Mouse (Mus musculus) spleen, postnatal 14 days (tissue): ENCODE measurements around the gene 4833423E24Rik.

ENCODE experiments used
- DNase-seq, 2 experiments: peaks; one replicate each; pipeline ENCODE4 v3.0.0; 2021 to 2022; ENCODE audit warnings: low spot score in 2 of 2

4833423E24Rik gene

DNA sequence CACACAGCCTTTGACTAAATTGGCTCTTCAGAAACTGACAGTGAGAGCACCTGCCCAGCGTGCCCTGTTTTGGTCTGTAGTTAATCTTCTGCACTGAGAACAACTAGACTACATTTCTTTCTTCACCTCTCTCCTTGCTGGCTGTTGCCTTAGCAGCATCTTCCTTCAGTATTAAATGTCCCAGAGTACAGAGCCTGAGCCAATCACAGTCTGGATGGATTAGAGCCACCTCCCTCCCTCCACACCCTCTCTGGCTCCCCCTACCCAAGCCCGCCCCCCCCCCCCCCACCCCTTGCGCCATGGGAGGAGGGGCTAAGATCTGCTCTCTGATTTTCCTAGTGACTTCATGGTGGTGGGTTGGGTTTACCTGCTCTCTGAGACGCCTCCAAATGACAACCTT, at the start of gene 4833423E24Rik:
4833423E24Rik (minus strand) TSS at position 146 of the 400 bp plus-strand sequence.
- DNase-seq, result no peak

- no peak for DNase-seq
Measured at GRCm38 (mm10) chr2:85561187-85561586, 42.4 kb upstream of the 4833423E24Rik start.

DNA sequence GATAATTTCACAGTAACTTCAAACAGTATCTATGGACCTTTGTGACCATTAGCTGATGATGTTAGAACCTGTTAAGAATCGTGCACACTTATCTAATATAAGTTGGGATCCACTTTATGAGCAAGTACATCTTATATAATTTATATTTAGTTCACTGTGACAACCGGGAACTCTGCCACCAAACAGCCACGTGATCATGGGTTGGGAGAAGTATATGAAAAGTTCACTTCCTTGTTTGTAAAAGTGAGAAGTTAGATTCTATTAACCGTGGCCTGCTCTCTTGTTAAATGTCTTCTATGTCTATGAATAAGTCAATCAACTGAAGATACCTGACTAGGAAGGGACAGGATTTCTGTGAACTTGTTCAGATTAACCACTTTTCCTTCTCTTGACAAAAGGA, 41.4 kb upstream of the 4833423E24Rik start:
- DNase-seq, result no peak

DNA sequence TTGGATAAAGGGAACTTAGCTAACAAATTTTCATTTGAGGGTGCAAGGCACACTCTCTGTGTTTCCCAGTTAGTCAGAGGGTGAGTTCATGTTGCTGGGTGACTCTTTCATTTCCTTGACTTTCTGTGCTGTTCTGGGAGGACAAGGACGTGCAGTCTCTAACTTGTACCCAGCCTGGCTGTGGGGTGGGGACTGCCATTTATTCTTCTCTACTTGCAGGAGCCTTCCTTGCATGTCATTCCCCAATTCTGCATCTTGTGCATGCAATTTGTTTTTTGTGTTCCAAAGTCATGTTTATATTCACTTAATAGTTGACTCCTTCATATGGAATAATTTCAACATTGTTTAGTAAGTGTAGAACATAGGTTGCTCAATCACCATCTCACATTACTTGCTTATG, 36.0 kb upstream of the 4833423E24Rik start:
- DNase-seq, result no peak

DNA sequence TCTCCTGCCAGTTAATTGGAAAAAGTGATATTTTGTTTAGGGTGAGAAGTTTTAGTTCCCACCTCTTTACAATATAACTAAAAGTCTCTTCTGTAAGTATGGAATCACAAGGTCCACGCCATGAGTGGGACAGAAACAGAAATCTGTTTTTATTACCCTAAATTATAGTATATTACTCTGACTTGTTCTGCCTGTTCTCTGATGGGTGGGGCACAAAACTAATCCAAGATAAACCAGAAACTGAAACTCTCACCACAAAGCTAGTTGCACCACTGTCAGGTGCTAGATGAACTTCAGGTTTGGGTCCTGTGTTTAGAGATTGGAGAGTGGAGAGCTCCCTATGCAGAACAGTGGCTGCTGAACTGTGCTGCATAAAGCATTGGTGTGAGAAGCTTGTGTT, 15.1 kb upstream of the 4833423E24Rik start:
- DNase-seq, result no peak

DNA sequence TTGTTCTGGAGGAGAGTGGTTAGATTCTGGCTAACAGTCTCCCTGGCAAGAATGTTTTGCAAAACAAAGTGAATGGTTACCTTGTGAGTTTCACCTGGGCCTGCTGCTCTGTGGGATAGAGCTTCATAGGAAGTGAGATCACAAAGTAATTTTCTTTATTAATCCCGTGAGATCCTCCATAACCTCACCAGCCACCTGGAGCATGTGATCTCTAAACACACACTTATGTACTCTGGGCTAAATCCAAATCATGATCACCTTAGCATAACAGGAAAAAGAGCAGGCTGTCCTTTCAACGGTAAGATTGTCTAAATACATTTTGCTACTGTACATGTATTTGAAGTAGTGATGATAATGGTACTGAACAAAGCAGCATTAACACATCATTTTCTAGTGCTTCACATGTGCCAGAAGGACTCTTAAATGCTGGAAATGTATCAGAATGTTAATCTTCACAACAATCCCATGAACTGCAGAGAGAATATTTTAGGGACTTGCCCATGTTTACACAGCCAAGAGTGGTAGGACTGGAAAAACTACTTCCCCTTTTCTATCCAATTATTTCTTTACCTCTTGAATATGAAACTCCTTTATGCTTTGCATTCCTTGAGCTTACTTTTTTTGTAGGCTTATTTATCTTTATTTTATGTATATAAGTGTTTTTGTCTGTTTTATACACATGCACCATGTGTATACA, 13.4 kb upstream of the 4833423E24Rik start:
- no peak for DNase-seq

GRCm38 (mm10) chr2:85522859-85523489, 4.2 kb upstream of the 4833423E24Rik start:
- no peak for DNase-seq

DNA sequence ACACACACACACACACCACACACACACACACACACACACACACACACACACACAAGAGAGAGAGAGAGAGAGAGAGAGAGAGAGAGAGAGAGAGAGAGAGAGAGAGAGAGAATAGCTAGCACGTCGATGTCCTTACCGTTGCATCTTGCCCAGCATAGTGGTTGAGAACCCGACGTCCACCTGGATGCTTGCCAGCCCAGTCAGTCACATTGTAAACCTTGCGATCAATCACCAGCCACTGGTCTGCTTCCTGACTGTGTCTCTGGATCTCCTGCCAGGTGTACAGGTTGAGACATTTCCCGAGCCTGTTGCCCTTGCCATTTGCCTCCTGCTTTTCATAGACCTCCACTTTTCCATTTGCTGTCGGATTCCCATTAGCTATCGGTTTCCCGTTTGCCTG, 532 bp downstream of the 4833423E24Rik start:
- no peak for DNase-seq

DNA sequence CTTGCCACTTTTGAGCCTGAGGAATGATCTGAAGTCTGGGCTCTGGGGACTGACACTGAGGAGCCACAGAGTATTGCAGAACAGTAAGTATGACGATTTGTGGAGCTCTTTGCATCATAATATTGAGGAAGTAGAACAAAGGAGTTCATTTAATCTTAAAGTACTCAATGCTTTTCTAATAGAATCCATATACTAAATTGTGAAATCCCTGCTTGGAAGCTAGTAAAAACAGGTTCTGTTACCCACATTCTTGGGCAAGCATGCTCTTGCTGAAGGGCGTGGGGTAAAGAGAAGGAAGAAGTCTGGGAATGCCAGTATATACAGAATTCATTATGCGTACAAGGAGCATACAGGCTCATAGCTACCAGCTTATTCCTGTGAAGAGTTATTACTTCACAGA, 8.4 kb downstream of the 4833423E24Rik start:
- no peak for DNase-seq

DNA sequence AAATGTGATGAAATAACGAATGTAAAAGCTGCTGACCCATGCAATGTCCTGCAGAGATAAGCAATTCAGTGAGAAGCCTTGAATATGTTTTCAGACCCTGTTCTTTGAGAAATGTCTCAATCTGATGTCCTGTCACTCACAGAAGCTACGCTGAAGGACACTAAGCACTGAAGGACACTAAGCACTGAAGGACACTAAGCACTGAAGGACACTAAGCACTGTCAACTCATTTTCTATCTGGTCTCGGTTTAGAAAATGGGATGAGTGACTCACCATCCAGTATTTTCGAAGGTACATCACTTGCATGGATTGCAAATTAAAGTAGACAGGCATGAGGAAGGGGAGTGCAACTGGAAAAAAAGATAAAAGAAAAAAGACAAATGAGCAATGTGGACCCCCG, 28.4 kb downstream of the 4833423E24Rik start:
- no peak for DNase-seq

DNA sequence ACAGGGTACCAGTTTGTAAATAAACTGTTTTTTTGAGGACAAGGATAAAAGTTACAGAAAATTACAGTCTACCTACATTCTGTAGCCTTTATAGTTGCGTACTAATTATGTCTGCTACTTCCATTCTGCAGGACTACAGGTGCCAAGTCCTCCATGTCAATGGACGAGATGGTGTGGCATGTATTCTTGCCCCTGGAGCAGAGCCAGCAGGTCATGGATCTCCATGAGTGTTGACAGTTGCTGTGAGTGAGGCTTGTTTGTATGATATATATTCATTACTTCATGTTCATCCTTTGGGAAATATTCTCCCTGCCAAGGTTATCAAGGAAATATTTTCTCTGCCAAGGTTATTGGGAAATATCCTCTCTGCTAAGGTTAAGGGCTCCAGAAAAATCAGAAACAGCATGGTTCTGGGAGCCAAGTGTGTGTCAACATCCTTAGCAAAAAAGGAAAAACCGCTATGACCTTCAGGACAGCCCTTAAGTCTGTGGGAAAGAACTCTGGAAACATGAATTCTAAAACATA, 52.0 kb downstream of the 4833423E24Rik start:
- no peak for DNase-seq

GRCm38 (mm10) chr2:85443539-85443938, 75.3 kb downstream of the 4833423E24Rik start, which contains the start of gene Olfr995:
Olfr995 (minus strand) TSS chr2:85443639.
- DNase-seq, result no peak

DNA sequence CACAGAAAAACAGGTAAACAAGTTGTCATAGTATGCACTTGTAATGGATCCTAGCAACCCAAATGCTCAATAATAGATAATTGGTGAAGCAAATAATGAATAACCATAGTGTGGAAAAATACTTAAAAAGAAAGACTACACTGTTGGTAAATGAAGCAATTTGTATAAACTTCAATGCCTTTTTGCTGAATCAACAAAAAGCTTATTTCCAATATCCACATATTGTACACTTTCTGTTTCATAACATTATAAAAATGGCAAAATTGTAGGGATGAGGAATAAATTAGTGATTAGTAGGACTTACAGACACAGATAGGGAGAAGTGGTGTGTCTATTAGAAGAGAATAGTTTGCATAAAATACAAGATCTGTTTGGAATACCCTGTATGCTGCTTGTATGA, 76.3 kb downstream of the 4833423E24Rik start:
- no peak for DNase-seq

DNA sequence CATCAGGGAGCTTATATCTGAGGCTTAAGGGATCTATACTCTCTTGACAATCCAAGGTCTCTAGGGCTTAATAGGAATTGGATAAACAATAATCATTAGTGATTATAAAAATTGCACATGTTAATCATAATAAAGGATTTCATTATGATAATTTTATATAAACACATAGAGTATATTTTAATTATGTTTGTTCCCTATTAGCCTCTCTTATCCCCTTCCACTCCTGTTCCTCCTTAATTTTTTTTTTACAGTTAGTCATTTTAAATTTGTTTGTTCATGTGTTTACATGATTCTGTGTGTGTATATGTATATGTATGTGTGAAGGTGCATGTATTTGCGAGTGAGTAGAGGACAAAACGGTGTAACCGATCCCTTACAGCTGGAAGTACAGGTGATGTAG, 82.5 kb downstream of the 4833423E24Rik start, which contains the start of gene Olfr994:
Olfr994 (minus strand) TSS at position 101 of the 400 bp plus-strand sequence.
- DNase-seq, result no peak
